Mouse (Mus musculus) embryonic facial prominence, embryonic 15.5 days (tissue): ENCODE measurements at regions not wholly inside any gene's neighbourhood (a gene's known extent, or its start where the extent isn't known, plus 50 kb on each side); places are given as distances from the start of the nearest gene placed in this dataset.

Source experiments
- ATAC-seq: fragments of 200-750 bp; cut with Nextera tagmentation; 2 replicates; pipeline ENCODE4 v1.8.0; 2017; ENCODE audit warnings: low read depth, moderate TSS enrichment; ENCODE audit not compliant: insufficient number of reproducible peaks, low FRiP score, low TSS enrichment
- H3K27ac ChIP-seq: fragments of 300-500 bp; sonication (generic); replicated peaks from 2 replicates; pipeline ENCODE4 v1.5.1; 2015; ENCODE audit warnings: mild to moderate bottlenecking, inconsistent platforms
- H3K27me3 ChIP-seq: fragments of 300-500 bp; sonication (generic); 2 replicates; pipeline ENCODE4 v1.6.1; 2015; ENCODE audit warnings: inconsistent platforms
- H3K36me3 ChIP-seq: fragments of 300-500 bp; sonication (generic); 2 replicates; pipeline ENCODE4 v1.6.1; 2015; ENCODE audit warnings: mild to moderate bottlenecking, inconsistent platforms
- H3K4me1 ChIP-seq: fragments of 300-500 bp; sonication (generic); 2 replicates; pipeline ENCODE4 v1.6.1; 2015; ENCODE audit warnings: inconsistent platforms
- H3K4me2 ChIP-seq: fragments of 300-500 bp; sonication (generic); replicated peaks from 2 replicates; pipeline ENCODE4 v1.6.1; 2015; ENCODE audit warnings: mild to moderate bottlenecking, inconsistent platforms
- H3K4me3 ChIP-seq: fragments of 300-500 bp; sonication (generic); replicated peaks from 2 replicates; pipeline ENCODE4 v1.5.1; 2015; ENCODE audit warnings: mild to moderate bottlenecking, inconsistent platforms
- H3K9ac ChIP-seq: fragments of 300-500 bp; sonication (generic); 2 replicates; pipeline ENCODE4 v1.6.1; 2015; ENCODE audit warnings: inconsistent platforms
- H3K9me3 ChIP-seq: fragments of 300-500 bp; sonication (generic); replicated peaks from 2 replicates; pipeline ENCODE4 v1.6.1; 2016; ENCODE audit warnings: inconsistent platforms
- WGBS: fragments of 180-500 bp; shearing (Covaris S2); methylation state at CpG from one replicate; pipeline ENCODE4 v1.1.7; 2015; 5-methylcytosine and 5-hydroxymethylcytosine counted together

GRCm38 (mm10) chr3:136611682-136612081, 58.2 kb upstream of the Ppp3ca start:
- no peaks in the 10 kb centered on the region for H3K27me3 ChIP-seq
- no peak overlapping the region for H3K4me3 ChIP-seq
- H3K27ac ChIP-seq: no peak overlapping the region
- ATAC-seq: no peak
- no peak overlapping the region for H3K4me2 ChIP-seq
- 79% methylated on average over 4 of the region's 4 CpGs for WGBS
- H3K36me3 ChIP-seq: no peaks in the 10 kb centered on the region
- no peak overlapping the region for H3K9ac ChIP-seq
- H3K4me1 ChIP-seq: 0 out of 2 replicates have a peak, but pooled peaks cover 4% of the 10 kb centered on the region
- no peaks in the 10 kb centered on the region for H3K9me3 ChIP-seq

GRCm38 (mm10) chr3:136610556-136610924, 59.4 kb upstream of the Ppp3ca start:
- Histone ChIP-seq H3K27ac (no peak overlapping the region), H3K9me3 (no peaks in the 10 kb centered on the region), H3K4me1 (0 out of 2 replicates have a peak, but pooled peaks cover 4% of the 10 kb centered on the region), H3K9ac (no peak overlapping the region), H3K27me3 (no peaks in the 10 kb centered on the region), H3K4me3 (no peak overlapping the region), H3K36me3 (no peaks in the 10 kb centered on the region), H3K4me2 (no peak overlapping the region)
- WGBS: 64% methylated on average over 5 of the region's 5 CpGs
- ATAC-seq: no peak

- Histone ChIP-seq H3K36me3 (no peaks in the 10 kb centered on the region), H3K27ac (0 out of 2 replicates have a peak overlapping the region, but pooled peaks have one; percentile 48), H3K4me2 (no peak overlapping the region), H3K4me3 (no peak overlapping the region), H3K4me1 (0 out of 2 replicates have a peak, but pooled peaks cover 4% of the 10 kb centered on the region), H3K27me3 (no peaks in the 10 kb centered on the region), H3K9me3 (no peaks in the 10 kb centered on the region), H3K9ac (no peak overlapping the region)
- ATAC-seq: no peak
- WGBS: 22% methylated on average over 6 of the region's 6 CpGs
These were observed 59.9 kb upstream of the Ppp3ca start for GRCm38 (mm10) chr3:136609855-136610555.

GRCm38 (mm10) chr3:136601706-136602105, 68.2 kb upstream of the Ppp3ca start:
- Histone ChIP-seq H3K36me3 (no peaks in the 10 kb centered on the region), H3K4me2 (no peak overlapping the region), H3K4me1 (no peaks in the 10 kb centered on the region), H3K9me3 (no peaks in the 10 kb centered on the region), H3K27ac (no peak overlapping the region), H3K9ac (no peak overlapping the region), H3K27me3 (no peaks in the 10 kb centered on the region), H3K4me3 (no peak overlapping the region)
- WGBS: 71% methylated on average over 1 of the region's 1 CpGs
- ATAC-seq: no peak

- Histone ChIP-seq H3K27me3 (no peaks in the 10 kb centered on the region), H3K9ac (no peak overlapping the region), H3K4me1 (no peaks in the 10 kb centered on the region), H3K4me2 (no peak overlapping the region), H3K4me3 (no peak overlapping the region), H3K9me3 (no peaks in the 10 kb centered on the region), H3K36me3 (no peaks in the 10 kb centered on the region), H3K27ac (no peak overlapping the region)
- 95% methylated on average over 1 of the region's 1 CpGs for WGBS
- no peak for ATAC-seq
These were observed 86.0 kb upstream of the Ppp3ca start for GRCm38 (mm10) chr3:136583937-136584336.

GRCm38 (mm10) chr3:136578016-136578415, 91.9 kb upstream of the Ppp3ca start:
- Histone ChIP-seq H3K4me1 (no peaks in the 10 kb centered on the region), H3K27ac (no peak overlapping the region), H3K9ac (no peak overlapping the region), H3K9me3 (no peaks in the 10 kb centered on the region), H3K4me2 (no peak overlapping the region), H3K4me3 (no peak overlapping the region), H3K27me3 (no peaks in the 10 kb centered on the region), H3K36me3 (no peaks in the 10 kb centered on the region)
- WGBS: 75% methylated on average over 3 of the region's 3 CpGs
- no peak for ATAC-seq

- Histone ChIP-seq H3K4me3 (no peak overlapping the region), H3K4me2 (no peak overlapping the region), H3K27me3 (no peaks in the 10 kb centered on the region), H3K27ac (no peak overlapping the region), H3K9me3 (no peaks in the 10 kb centered on the region), H3K4me1 (no peaks in the 10 kb centered on the region), H3K9ac (no peak overlapping the region), H3K36me3 (no peaks in the 10 kb centered on the region)
- 30% methylated on average over 1 of the region's 1 CpGs for WGBS
- ATAC-seq: no peak
These were observed 99.4 kb upstream of the Ppp3ca start for GRCm38 (mm10) chr3:136570517-136570916.

GRCm38 (mm10) chr3:136556488-136556887, 113.4 kb upstream of the Ppp3ca start:
- no peak overlapping the region for H3K4me3 ChIP-seq
- no peaks in the 10 kb centered on the region for H3K27me3 ChIP-seq
- ATAC-seq: no peak
- H3K9ac ChIP-seq: no peak overlapping the region
- 83% methylated on average over 2 of the region's 2 CpGs for WGBS
- H3K27ac ChIP-seq: no peak overlapping the region
- no peaks in the 10 kb centered on the region for H3K9me3 ChIP-seq
- H3K4me1 ChIP-seq: no peaks in the 10 kb centered on the region
- no peak overlapping the region for H3K4me2 ChIP-seq
- no peaks in the 10 kb centered on the region for H3K36me3 ChIP-seq

- ATAC-seq: no peak
- Histone ChIP-seq H3K9ac (no peak overlapping the region), H3K9me3 (no peaks in the 10 kb centered on the region), H3K36me3 (no peaks in the 10 kb centered on the region), H3K27me3 (no peaks in the 10 kb centered on the region), H3K4me2 (no peak overlapping the region), H3K4me1 (no peaks in the 10 kb centered on the region), H3K4me3 (no peak overlapping the region), H3K27ac (no peak overlapping the region)
- 61% methylated on average over 1 of the region's 1 CpGs for WGBS
These were observed 120.5 kb upstream of the Ppp3ca start for GRCm38 (mm10) chr3:136549471-136549870.

- no peak for ATAC-seq
- H3K9ac ChIP-seq: no peak overlapping the region
- WGBS: 86% methylated on average over 1 of the region's 1 CpGs
- H3K4me2 ChIP-seq: no peak overlapping the region
- no peak overlapping the region for H3K4me3 ChIP-seq
- no peaks in the 10 kb centered on the region for H3K9me3 ChIP-seq
- no peaks in the 10 kb centered on the region for H3K36me3 ChIP-seq
- no peak overlapping the region for H3K27ac ChIP-seq
- H3K27me3 ChIP-seq: no peaks in the 10 kb centered on the region
- H3K4me1 ChIP-seq: no peaks in the 10 kb centered on the region
These were observed 138.3 kb upstream of the Ppp3ca start for GRCm38 (mm10) chr3:136531604-136532003.

- Histone ChIP-seq H3K27me3 (no peaks in the 10 kb centered on the region), H3K9me3 (no peaks in the 10 kb centered on the region), H3K4me1 (no peaks in the 10 kb centered on the region), H3K9ac (no peak overlapping the region), H3K4me2 (no peak overlapping the region), H3K36me3 (no peaks in the 10 kb centered on the region), H3K4me3 (no peak overlapping the region), H3K27ac (no peak overlapping the region)
- ATAC-seq: no peak
- 66% methylated on average over 2 of the region's 2 CpGs for WGBS
These were observed 161.3 kb upstream of the Ppp3ca start for GRCm38 (mm10) chr3:136508575-136508974.

- no peak overlapping the region for H3K4me3 ChIP-seq
- no peak overlapping the region for H3K4me2 ChIP-seq
- H3K27me3 ChIP-seq: no peaks in the 10 kb centered on the region
- no peak overlapping the region for H3K27ac ChIP-seq
- no peaks in the 10 kb centered on the region for H3K4me1 ChIP-seq
- no peak overlapping the region for H3K9ac ChIP-seq
- no peak for ATAC-seq
- H3K9me3 ChIP-seq: no peaks in the 10 kb centered on the region
- WGBS: 66% methylated on average over 7 of the region's 7 CpGs
- H3K36me3 ChIP-seq: no peaks in the 10 kb centered on the region
These were observed 162.9 kb upstream of the Ppp3ca start for GRCm38 (mm10) chr3:136507070-136507469.
